Comparison of ENCODE assay signal across 27 mouse cellular contexts in the genomic region with DNA sequence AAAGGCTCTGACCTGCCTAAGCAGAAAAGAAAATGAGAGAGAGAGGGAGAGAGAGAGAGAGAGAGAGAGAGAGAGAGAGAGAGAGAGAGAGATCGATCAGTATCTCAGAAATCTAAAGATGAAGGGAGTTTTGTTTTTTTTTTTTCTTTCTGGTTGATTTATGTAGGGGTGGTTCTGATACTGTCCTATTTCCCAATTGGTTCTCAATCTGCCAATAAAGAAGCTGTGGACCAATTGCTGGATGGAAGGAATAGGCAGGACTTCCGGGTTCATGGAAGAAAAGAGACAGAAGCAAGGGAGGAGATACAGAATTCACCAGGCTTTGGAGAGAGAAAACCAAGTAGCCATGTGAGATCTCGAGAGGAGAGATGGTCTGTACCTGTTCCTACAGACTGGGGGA.
DNase-seq lines count a peak whose midpoint lies in the region; ATAC-seq and TF ChIP-seq lines count a peak whose summit lies in the region.
"Had no signal": no experiment of that assay in that cellular context is flagged by ENCODE, and none has a peak within 500 bp of the region (broad histone marks: within the 10 kb centered on the region; RNA-seq: fewer than 3 reads in every experiment).

No protein-coding gene starts in this region.

- no peaks in the 10 kb centered on the region for H3K79me2 ChIP-seq in CH12.LX (replicated peaks; ENCODE audit: control insufficient read depth, extremely low read depth, insufficient read depth, poor library complexity, severe bottlenecking)

- no peaks in the 10 kb centered on the region for H3K36me3 ChIP-seq in CH12.LX (replicated peaks in 1 of 2; ENCODE audit: control insufficient read depth in 1 of 2, insufficient read depth in 1 of 2, low read length in 1 of 2)
- H3K36me3 ChIP-seq in forebrain, embryonic 15.5 days, result no peaks in the 10 kb centered on the region
- H3K36me3 ChIP-seq: embryonic facial prominence, embryonic 13.5 days; embryonic facial prominence, embryonic 15.5 days; forebrain, embryonic 10.5 days; forebrain, embryonic 12.5 days; G1E had no signal

- peak overlapping the region; percentile 39; the same call in 1 of the 2 replicates for H3K9ac ChIP-seq in CH12.LX (ENCODE audit: insufficient read depth, low read depth)
- H3K9ac ChIP-seq in forebrain, embryonic 15.5 days (replicated peaks), result no peak overlapping the region
- H3K9ac ChIP-seq: embryonic facial prominence, embryonic 13.5 days; embryonic facial prominence, embryonic 15.5 days; forebrain, embryonic 12.5 days; forebrain, postnatal 0 days had no signal

- TF ChIP-seq CTCF in CH12.LX (conservative IDR thresholded peaks at IDR 0.05 in 1 of 2, IDR thresholded peaks at IDR 0.05 in 1 of 2; ENCODE audit: low read depth in 2 of 2, low read length in 2 of 2), result no peak

- TF ChIP-seq POLR2A in CH12.LX (IDR thresholded peaks at IDR 0.05; ENCODE audit: low read depth, low read length), result no peak

- peak overlapping the region; percentile 48 to 52 (median 51) for H3K4me3 ChIP-seq in CH12.LX (replicated peaks in 1 of 3; ENCODE audit: low read depth in 2 of 3, low read length in 2 of 3, poor library complexity in 1 of 3)
- H3K4me3 ChIP-seq in forebrain, embryonic 15.5 days, result no peak overlapping the region
- H3K4me3 ChIP-seq: embryonic facial prominence, embryonic 13.5 days; embryonic facial prominence, embryonic 15.5 days; erythroblast, embryonic 14.5 days; forebrain, embryonic 10.5 days; forebrain, embryonic 12.5 days had no signal

- no peak for TF ChIP-seq EP300 in CH12.LX (IDR thresholded peaks at IDR 0.05; ENCODE audit: low read length)

- WGBS in forebrain, embryonic 15.5 days, result 78% methylated on average over 3 of the region's 3 CpGs

- peaks cover 2% of the 10 kb centered on the region for H3K9me3 ChIP-seq in CH12.LX (replicated peaks; ENCODE audit: low read length)
- H3K9me3 ChIP-seq in forebrain, embryonic 15.5 days, result no peaks in the 10 kb centered on the region
- H3K9me3 ChIP-seq: embryonic facial prominence, embryonic 13.5 days; embryonic facial prominence, embryonic 15.5 days had no signal

- no peak for ATAC-seq in forebrain, embryonic 15.5 days (replicated peaks)
- ATAC-seq: activated CD4-positive, CD25-positive, alpha-beta regulatory T cell, adult 4 months; forebrain, embryonic 14.5 days; forebrain, postnatal 0 days; Patski had no signal

- in situ Hi-C loops in CH12.LX (cut with MboI; ENCODE audit: low pct_ligation_motif_present, low pct_unique_long_range_greater_than_20kb, low sequenced_read_pairs), result no loop called here

- DNase-seq in testis, postnatal 10 days (ENCODE audit: low spot score), result peak; percentile 0
- no peak for DNase-seq in testis, postnatal 14 days (ENCODE audit: low spot score)
- DNase-seq in CH12.LX (ENCODE audit: extremely low read depth) (peak; percentile 52), NIH3T3 (ENCODE audit: low read depth) (peak; percentile 38)
- DNase-seq in lung, postnatal 14 days, result no peak
- DNase-seq in B cell, adult 2 months, result no peak
- DNase-seq: adrenal gland, adult 2 months; adrenal gland, postnatal 10 days; adrenal gland, postnatal 25 days; cerebellum, adult 11 months; cerebellum, adult 18-20 months; cerebellum, adult 8-10 months; cerebellum, adult 9-11 months; cerebellum, postnatal 14 days; cerebellum, postnatal 36 days; embryo, embryonic 11 days; forebrain, postnatal 0 days had no signal

- no peak for TF ChIP-seq RAD21 in CH12.LX (IDR thresholded peaks at IDR 0.05; ENCODE audit: low read depth, low read length)

- peaks cover 0 to 5% of the 10 kb centered on the region in 2 experiments; a peak in 1 of 4 replicates for H3K4me1 ChIP-seq in CH12.LX (ENCODE audit: control insufficient read depth in 1 of 2, insufficient read depth in 2 of 2)
- H3K4me1 ChIP-seq in forebrain, embryonic 15.5 days, result no peaks in the 10 kb centered on the region
- H3K4me1 ChIP-seq: embryonic facial prominence, embryonic 15.5 days; forebrain, embryonic 12.5 days had no signal

- dilution Hi-C loops in CH12.LX (cut with MboI; ENCODE audit: extremely low pct_ligation_motif_present, extremely low pct_unique_long_range_greater_than_20kb, low sequenced_read_pairs), result no loop called here

- H3K27me3 ChIP-seq in CH12.LX (replicated peaks), result no peaks in the 10 kb centered on the region
- no peaks in the 10 kb centered on the region for H3K27me3 ChIP-seq in forebrain, embryonic 15.5 days
- H3K27me3 ChIP-seq: embryonic facial prominence, embryonic 13.5 days; embryonic facial prominence, embryonic 15.5 days; forebrain, embryonic 12.5 days; Patski had no signal

- no peak overlapping the region for H3K27ac ChIP-seq in CH12.LX (ENCODE audit: insufficient read depth, low read depth)
- no peak overlapping the region for H3K27ac ChIP-seq in forebrain, embryonic 15.5 days (replicated peaks)
- H3K27ac ChIP-seq: embryonic facial prominence, embryonic 13.5 days; embryonic facial prominence, embryonic 15.5 days; forebrain, embryonic 10.5 days; forebrain, embryonic 12.5 days had no signal

- H3K4me2 ChIP-seq in CH12.LX (ENCODE audit: insufficient read depth, low read depth, poor library complexity, severe bottlenecking), result no peak overlapping the region; the same call in 1 of the 2 replicates
- H3K4me2 ChIP-seq in forebrain, embryonic 15.5 days (replicated peaks), result no peak overlapping the region
- H3K4me2 ChIP-seq: embryonic facial prominence, embryonic 13.5 days; embryonic facial prominence, embryonic 15.5 days; forebrain, embryonic 12.5 days had no signal

TF ChIP-seq in CH12.LX, 34 proteins besides CTCF, POLR2A, EP300 and RAD21:
- no peak for TF ChIP-seq JUND (conservative IDR thresholded peaks at IDR 0.05; ENCODE audit: low read depth, low read length)
- no peak for TF ChIP-seq MAX (IDR thresholded peaks at IDR 0.05; ENCODE audit: low read length)
- no peak for TF ChIP-seq E2F4 (IDR thresholded peaks at IDR 0.05; ENCODE audit: insufficient replicate concordance, low read depth, low read length)
- no peak for TF ChIP-seq ZC3H11A (IDR thresholded peaks at IDR 0.05; ENCODE audit: low read depth, low read length)
- no peak for TF ChIP-seq USF2 (conservative IDR thresholded peaks at IDR 0.05; ENCODE audit: low read depth, low read length)
- TF ChIP-seq ZMIZ1 (IDR thresholded peaks at IDR 0.05; ENCODE audit: low read depth, low read length), result no peak
- TF ChIP-seq UBTF (IDR thresholded peaks at IDR 0.05; ENCODE audit: low read depth, low read length), result no peak
- TF ChIP-seq POLR2AphosphoS2 (IDR thresholded peaks at IDR 0.05; ENCODE audit: low read depth, low read length), result no peak
- TF ChIP-seq ZNF384 (IDR thresholded peaks at IDR 0.05; ENCODE audit: low read depth, low read length), result peak; percentile 82
- no peak for TF ChIP-seq ETS1 (conservative IDR thresholded peaks at IDR 0.05; ENCODE audit: low read depth, low read length)
- TF ChIP-seq BHLHE40 (IDR thresholded peaks at IDR 0.05; ENCODE audit: low read depth, low read length), result no peak
- no peak for TF ChIP-seq TCF12 (IDR thresholded peaks at IDR 0.05; ENCODE audit: low read depth, low read length)
- no peak for TF ChIP-seq MXI1 (IDR thresholded peaks at IDR 0.05; ENCODE audit: low read depth, low read length)
- peak; percentile 48; the same call in 1 of the 2 replicates for TF ChIP-seq HCFC1 (IDR thresholded peaks at IDR 0.05; ENCODE audit: low read depth, low read length)
- no peak for TF ChIP-seq MAFK (IDR thresholded peaks at IDR 0.05; ENCODE audit: insufficient replicate concordance, low read length)
- no peak for TF ChIP-seq CHD1 (IDR thresholded peaks at IDR 0.05; ENCODE audit: low read depth, low read length)
- TF ChIP-seq PAX5 (IDR thresholded peaks at IDR 0.05; ENCODE audit: low read length), result no peak
- TF ChIP-seq MEF2A (IDR thresholded peaks at IDR 0.05; ENCODE audit: borderline replicate concordance, low read depth, low read length), result no peak
- no peak for TF ChIP-seq MYC (IDR thresholded peaks at IDR 0.05; ENCODE audit: low read depth, low read length)
- TF ChIP-seq ZKSCAN1 (IDR thresholded peaks at IDR 0.05; ENCODE audit: borderline replicate concordance, low read depth, low read length), result no peak
- TF ChIP-seq GABPA (IDR thresholded peaks at IDR 0.05; ENCODE audit: insufficient replicate concordance, low read depth, low read length), result no peak
- peak; percentile 77 for TF ChIP-seq ELF1 (IDR thresholded peaks at IDR 0.05; ENCODE audit: low read depth, low read length)
- no peak for TF ChIP-seq MAZ (IDR thresholded peaks at IDR 0.05; ENCODE audit: low read depth, low read length)
- no peak for TF ChIP-seq JUN (IDR thresholded peaks at IDR 0.05; ENCODE audit: insufficient read depth, low read depth, low read length)
- no peak for TF ChIP-seq RCOR1 (conservative IDR thresholded peaks at IDR 0.05; ENCODE audit: low read depth, low read length)
- TF ChIP-seq NELFE (IDR thresholded peaks at IDR 0.05; ENCODE audit: low read depth, low read length), result 0 out of 2 replicates have a peak, but pooled peaks have one; percentile 41
- no peak for TF ChIP-seq NRF1 (IDR thresholded peaks at IDR 0.05; ENCODE audit: low read depth, low read length)
- no peak for TF ChIP-seq SIN3A (IDR thresholded peaks at IDR 0.05; ENCODE audit: low read length)
- TF ChIP-seq KAT2A (IDR thresholded peaks at IDR 0.05; ENCODE audit: insufficient replicate concordance, low read length), result no peak
- TF ChIP-seq CHD2 (IDR thresholded peaks at IDR 0.05; ENCODE audit: low read length), result peak; percentile 47; the same call in 1 of the 2 replicates
- TF ChIP-seq IRF4 (IDR thresholded peaks at IDR 0.05; ENCODE audit: low read depth, low read length), result no peak
- 0 out of 2 replicates have a peak, but pooled peaks have one; percentile 49 for TF ChIP-seq TBP (conservative IDR thresholded peaks at IDR 0.05; ENCODE audit: low read depth, low read length)
- TF ChIP-seq USF1 (IDR thresholded peaks at IDR 0.05; ENCODE audit: low read depth, low read length), result no peak
- no peak for TF ChIP-seq SMC3 (IDR thresholded peaks at IDR 0.05; ENCODE audit: low read depth, low read length)

Comparison
In these comparisons a context has a peak if more than half of its experiments do, and no peak if none do; other contexts are left out.
1. DNase-seq: peak in testis, postnatal 10 days (single experiment), CH12.LX (single experiment) and NIH3T3 (single experiment); none in testis, postnatal 14 days (single experiment), lung, postnatal 14 days (single experiment) and B cell, adult 2 months (0 of 2).